Mouse (Mus musculus) hindbrain, postnatal 0 days (tissue): ENCODE results near the gene Kmt5b. TPM values are rescaled to one million over a fixed set of nuclear protein-coding genes. Genes with fewer than 3 reads are reported as not detected.

Experiments
- ATAC-seq: fragments of 200-750 bp; cut with Nextera tagmentation; 2 replicates; pipeline ENCODE4 v1.8.0; 2017; ENCODE audit warnings: mild to moderate bottlenecking, moderate TSS enrichment, moderate library complexity
- DNase-seq: peaks from one replicate; pipeline ENCODE4 v3.0.0-alpha.2; 2015; ENCODE audit warnings: low spot score
- H3K27ac ChIP-seq: fragments of 300-500 bp; sonication (generic); 2 replicates; pipeline ENCODE4 v1.5.1; 2014; ENCODE audit warnings: mild to moderate bottlenecking
- H3K27me3 ChIP-seq: fragments of 300-500 bp; sonication (generic); 2 replicates; pipeline ENCODE4 v1.6.1; 2014; ENCODE audit warnings: low read length, mixed read lengths; ENCODE audit not compliant: insufficient read depth
- H3K36me3 ChIP-seq: fragments of 300-500 bp; sonication (generic); 2 replicates; pipeline ENCODE4 v1.6.1; 2014; ENCODE audit warnings: low read length, mixed read lengths; ENCODE audit not compliant: insufficient read depth
- H3K4me1 ChIP-seq: fragments of 300-500 bp; sonication (generic); 2 replicates; pipeline ENCODE4 v1.6.1; 2014; ENCODE audit warnings: antibody characterized with exemption, low read length, mixed read lengths; ENCODE audit not compliant: insufficient read depth
- H3K4me2 ChIP-seq: fragments of 300-500 bp; sonication (generic); 2 replicates; pipeline ENCODE4 v1.6.1; 2014; ENCODE audit warnings: low read depth, mild to moderate bottlenecking, low read length, moderate library complexity, mixed read lengths
- H3K4me3 ChIP-seq: fragments of 300-500 bp; sonication (generic); 2 replicates; pipeline ENCODE4 v1.5.1; 2014; ENCODE audit warnings: low read length
- H3K9ac ChIP-seq: fragments of 300-500 bp; sonication (generic); replicated peaks from 2 replicates; pipeline ENCODE4 v1.6.1; 2014; ENCODE audit warnings: mild to moderate bottlenecking, low read length, moderate library complexity, mixed read lengths
- H3K9me3 ChIP-seq: fragments of 300-500 bp; sonication (generic); 2 replicates; pipeline ENCODE4 v1.6.1; 2016; ENCODE audit warnings: low read length, mixed read lengths
- CTCF ChIP-seq: IDR thresholded peaks from 2 replicates; pipeline ENCODE4 v1.5.1; 2016; ENCODE audit warnings: antibody characterized with exemption, control low read depth, low read depth
- WGBS: fragments of 180-500 bp; shearing (Covaris S2); extraction: QIAGEN DNeasy Blood & Tissue Kit; methylation state at CpG from one replicate; pipeline ENCODE4 v1.1.7; 2014; 5-methylcytosine and 5-hydroxymethylcytosine counted together
- polyA plus RNA-seq: library from polyadenylated mRNA; unstranded; fragments of >200 nt; fragmentation: Nextera tagmentation; extraction: Ambion mirVana; gene quantifications from 2 replicates; pipeline ENCODE4 v1.2.1, GENCODE M21; 2015
- total RNA-seq: library from RNA; depleted of rRNA; stranded (reverse); fragments of >200 nt; gene quantifications from 2 replicates; pipeline ENCODE4 v1.2.3, GENCODE M21; 2014

Gene Kmt5b
- total and polyA plus RNA-seq, 2 experiments from 2014 or later = 32.8 to 43.5 TPM

DNA sequence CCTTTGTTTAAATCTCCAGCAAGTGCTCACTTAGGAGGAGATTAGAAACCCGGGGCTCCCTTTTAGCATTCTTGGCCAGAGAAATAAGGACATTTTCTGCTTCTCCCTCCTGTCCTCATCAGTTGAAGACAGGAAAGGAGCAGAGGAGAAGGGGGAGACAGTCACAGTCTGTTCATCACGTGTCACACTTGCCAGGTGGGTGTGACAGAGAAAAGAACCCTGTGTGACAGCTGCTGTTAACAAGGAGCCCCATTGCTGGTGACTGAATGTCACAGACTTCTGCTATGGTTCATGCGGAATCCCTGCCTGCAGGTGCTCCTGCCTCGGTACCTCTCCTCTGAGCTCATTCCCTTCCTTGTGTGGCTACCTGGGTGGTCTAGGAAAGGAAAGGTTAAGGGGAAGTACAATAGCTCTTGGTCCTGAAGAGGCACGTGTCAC is 73.0 kb downstream of the Kmt5b start:
- ATAC-seq = no peak

DNA sequence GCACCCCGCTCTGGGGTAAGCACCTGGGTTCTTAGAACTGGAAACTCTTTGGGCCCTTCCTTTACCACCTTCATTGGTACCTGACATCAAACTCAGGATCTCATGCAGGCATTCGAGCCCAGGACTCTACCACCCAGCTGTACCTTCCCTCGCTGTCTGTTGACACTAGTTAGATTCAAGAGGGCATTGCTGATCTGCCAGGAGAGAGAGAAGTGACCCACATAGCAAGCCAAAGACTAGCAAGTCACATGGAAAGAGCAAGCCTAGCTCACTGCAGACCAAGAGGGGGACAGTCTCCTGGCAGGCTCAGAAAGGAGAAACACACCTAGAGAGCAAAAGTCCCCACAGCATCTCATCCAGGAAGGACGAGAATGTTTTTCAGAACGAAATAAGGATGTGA is 73.5 kb downstream of the Kmt5b start:
- 83% methylated on average over 5 of the region's 5 CpGs for WGBS
- no peaks in the 10 kb centered on the region for H3K36me3 ChIP-seq
- no peak for ATAC-seq

More for the DNA sequence above, 73.0 kb downstream of the Kmt5b start:
- WGBS = 55% methylated on average over 5 of the region's 5 CpGs
- TF ChIP-seq CTCF = no peak
- no peak for DNase-seq
- Histone ChIP-seq H3K9me3 (no peaks in the 10 kb centered on the region), H3K4me1 (no peaks in the 10 kb centered on the region), H3K27ac (no peak overlapping the region), H3K4me3 (no peak overlapping the region), H3K9ac (no peak overlapping the region), H3K4me2 (no peak overlapping the region), H3K36me3 (no peaks in the 10 kb centered on the region), H3K27me3 (no peaks in the 10 kb centered on the region)

DNA sequence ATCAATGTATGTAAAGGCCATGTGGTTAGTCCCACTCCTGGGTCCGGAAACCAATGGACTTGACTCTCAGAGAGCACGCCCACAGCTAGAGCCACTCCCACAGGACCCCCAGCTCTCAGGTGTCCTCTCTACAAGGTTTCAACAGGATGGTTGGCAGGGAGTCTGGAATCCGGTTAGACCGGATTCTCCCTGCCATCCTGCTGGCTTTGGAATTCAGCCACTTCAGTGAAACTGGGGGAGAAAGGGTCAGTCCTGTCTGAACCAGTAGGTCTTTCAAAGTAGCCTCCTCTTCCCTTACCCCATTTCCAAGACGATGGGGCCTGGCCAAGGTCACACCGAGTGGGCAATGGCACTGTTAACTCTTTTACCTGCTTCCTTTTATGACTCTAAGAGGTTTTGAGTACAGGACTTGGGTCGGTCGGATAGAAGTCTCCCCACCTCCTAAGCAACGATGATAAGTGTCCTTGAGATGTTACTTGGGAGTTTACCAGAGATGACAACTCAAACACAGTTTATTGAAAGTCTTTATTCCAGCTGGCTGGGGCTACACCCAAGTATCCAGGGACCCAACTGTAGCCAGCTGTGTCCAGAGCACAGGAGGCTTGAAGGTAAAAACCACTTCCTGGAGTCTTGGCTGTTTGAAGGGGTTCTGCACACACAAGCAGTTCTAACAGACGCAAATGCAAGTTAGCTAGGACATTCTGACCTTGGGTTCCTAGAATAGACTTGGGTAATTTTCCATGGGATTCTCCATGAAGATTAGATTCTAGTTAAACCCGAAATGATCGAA is 75.3 kb downstream of the Kmt5b start:
- Histone ChIP-seq H3K4me3 (no peak overlapping the region), H3K36me3 (no peaks in the 10 kb centered on the region), H3K27me3 (no peaks in the 10 kb centered on the region), H3K4me1 (no peaks in the 10 kb centered on the region), H3K9ac (no peak overlapping the region), H3K27ac (no peak overlapping the region), H3K4me2 (no peak overlapping the region), H3K9me3 (no peaks in the 10 kb centered on the region)
- WGBS = 48% methylated on average over 12 of the region's 12 CpGs
- no peak for TF ChIP-seq CTCF
- DNase-seq = no peak
- ATAC-seq = no peak

More for the DNA sequence above, 73.5 kb downstream of the Kmt5b start:
- H3K4me1 ChIP-seq = no peaks in the 10 kb centered on the region
- no peak overlapping the region for H3K4me3 ChIP-seq
- DNase-seq = no peak
- no peaks in the 10 kb centered on the region for H3K27me3 ChIP-seq
- TF ChIP-seq CTCF = no peak
- no peak overlapping the region for H3K27ac ChIP-seq
- H3K9ac ChIP-seq = no peak overlapping the region
- H3K9me3 ChIP-seq = no peaks in the 10 kb centered on the region
- no peak overlapping the region for H3K4me2 ChIP-seq

DNA sequence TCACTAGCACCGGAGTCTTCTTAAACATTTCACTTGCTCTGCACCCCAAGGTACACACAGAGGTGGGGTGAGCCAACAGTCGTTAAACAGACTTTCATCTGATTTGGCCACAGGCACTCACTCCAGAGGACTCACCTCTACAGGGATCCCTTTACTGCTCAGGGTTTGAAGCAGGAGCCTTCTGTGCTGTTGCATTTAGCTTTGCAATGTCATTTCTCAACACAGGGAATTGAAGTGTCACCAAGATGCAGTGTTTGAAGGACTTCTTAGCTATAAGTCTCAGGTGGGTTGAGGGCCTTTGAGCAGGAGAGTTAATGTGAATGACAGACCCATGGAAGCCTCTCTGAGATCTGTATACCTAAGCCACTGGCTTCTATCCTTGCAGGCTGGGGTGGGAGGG is 76.4 kb downstream of the Kmt5b start:
- 88% methylated on average over 2 of the region's 2 CpGs for WGBS
- H3K4me1 ChIP-seq = no peaks in the 10 kb centered on the region
- H3K36me3 ChIP-seq = no peaks in the 10 kb centered on the region
- DNase-seq (no peak), ATAC-seq (no peak)
- H3K27me3 ChIP-seq = no peaks in the 10 kb centered on the region
- no peak for TF ChIP-seq CTCF
- no peak overlapping the region for H3K9ac ChIP-seq
- no peak overlapping the region for H3K27ac ChIP-seq
- no peak overlapping the region for H3K4me2 ChIP-seq
- no peak overlapping the region for H3K4me3 ChIP-seq
- no peaks in the 10 kb centered on the region for H3K9me3 ChIP-seq

DNA sequence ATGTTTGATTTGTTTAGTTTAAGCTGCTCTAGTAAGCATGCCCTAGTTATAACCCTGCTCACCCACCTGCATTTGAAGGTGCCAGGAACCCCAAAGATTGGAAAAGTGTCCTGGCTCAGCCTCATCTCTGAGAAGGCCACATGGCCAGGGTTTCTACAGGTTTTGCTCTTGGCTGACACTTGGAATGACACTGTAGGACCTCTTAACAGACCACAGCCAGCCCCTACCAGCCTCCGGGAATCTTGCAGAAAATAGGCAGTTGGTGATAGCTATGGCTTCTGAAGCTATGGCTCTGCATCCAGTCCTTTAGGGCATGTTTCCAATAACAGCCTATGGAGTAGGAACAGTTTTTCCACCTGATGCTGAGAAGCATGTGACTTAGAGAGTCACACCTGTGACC is 77.6 kb downstream of the Kmt5b start:
- Histone ChIP-seq H3K27ac (no peak overlapping the region), H3K27me3 (no peaks in the 10 kb centered on the region), H3K9me3 (no peaks in the 10 kb centered on the region), H3K4me2 (no peak overlapping the region), H3K9ac (no peak overlapping the region), H3K4me1 (no peaks in the 10 kb centered on the region), H3K4me3 (no peak overlapping the region), H3K36me3 (no peaks in the 10 kb centered on the region)
- no peak for TF ChIP-seq CTCF
- 97% methylated on average over 1 of the region's 1 CpGs for WGBS
- DNase-seq = no peak
- ATAC-seq = no peak

DNA sequence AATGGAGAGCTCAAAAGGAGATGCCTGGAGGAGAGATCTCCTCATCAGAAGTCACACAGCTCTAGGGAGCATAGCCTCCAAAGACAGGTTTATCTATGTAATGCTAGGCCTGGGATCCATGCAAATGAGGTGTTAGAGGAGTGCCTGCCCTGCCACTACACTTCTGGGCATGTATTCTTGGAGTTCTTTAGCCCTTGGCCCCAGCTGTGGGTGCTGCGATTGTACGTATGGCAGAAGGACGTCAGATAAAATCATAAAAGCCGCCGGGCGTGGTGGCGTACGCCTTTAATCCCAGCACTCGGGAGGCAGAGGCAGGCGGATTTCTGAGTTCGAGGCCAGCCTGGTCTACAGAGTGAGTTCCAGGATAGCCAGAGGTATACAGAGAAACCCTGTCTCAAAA is 78.1 kb downstream of the Kmt5b start:
- ATAC-seq = no peak

DNA sequence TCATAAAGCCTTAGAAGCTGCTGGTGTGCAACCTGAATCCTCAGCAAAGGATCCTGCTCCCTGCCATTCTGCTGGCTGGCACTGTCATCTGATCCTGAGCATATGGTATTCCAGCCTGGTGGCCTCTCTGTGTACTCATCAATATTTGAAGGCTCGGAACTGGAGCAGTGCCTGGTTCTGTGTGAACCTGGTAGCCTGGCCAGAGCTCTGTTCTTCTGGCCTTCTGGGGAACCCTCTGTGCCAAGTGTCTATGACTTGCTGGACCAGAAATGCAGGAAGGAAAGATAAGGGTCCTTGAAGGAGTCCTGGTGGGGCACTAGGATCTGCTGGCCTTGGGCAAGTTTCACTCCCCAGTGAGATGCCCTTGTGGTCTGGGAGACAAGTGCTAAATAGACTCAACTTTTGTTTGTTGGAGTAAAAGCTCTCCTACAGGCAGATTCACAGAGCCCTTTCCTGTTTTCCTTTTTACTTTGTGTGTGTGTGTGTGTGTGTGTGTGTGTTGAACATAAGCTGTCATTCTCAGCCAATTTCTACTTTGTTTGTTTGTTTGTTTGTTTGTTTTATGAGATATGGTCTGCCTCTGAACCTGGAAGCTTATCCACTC is 78.7 kb downstream of the Kmt5b start:
- no peak for ATAC-seq
- Histone ChIP-seq H3K36me3 (no peaks in the 10 kb centered on the region), H3K9ac (no peak overlapping the region), H3K4me2 (no peak overlapping the region), H3K4me3 (no peak overlapping the region), H3K4me1 (peaks cover 2% of the 10 kb centered on the region), H3K9me3 (no peaks in the 10 kb centered on the region), H3K27me3 (no peaks in the 10 kb centered on the region), H3K27ac (no peak overlapping the region)
- 62% methylated on average over 1 of the region's 1 CpGs for WGBS
- TF ChIP-seq CTCF = no peak
- DNase-seq = peak; percentile 24

More for the DNA sequence above, 78.1 kb downstream of the Kmt5b start:
- 90% methylated on average over 11 of the region's 11 CpGs for WGBS
- no peaks in the 10 kb centered on the region for H3K4me1 ChIP-seq
- H3K36me3 ChIP-seq = no peaks in the 10 kb centered on the region
- no peak for TF ChIP-seq CTCF
- no peak overlapping the region for H3K9ac ChIP-seq
- no peak overlapping the region for H3K4me3 ChIP-seq
- no peaks in the 10 kb centered on the region for H3K9me3 ChIP-seq
- DNase-seq = no peak
- no peaks in the 10 kb centered on the region for H3K27me3 ChIP-seq
- no peak overlapping the region for H3K27ac ChIP-seq
- H3K4me2 ChIP-seq = no peak overlapping the region
